Mouse (Mus musculus) ES-Bruce4 (cell line): Measurements from ENCODE around the gene Pitpnc1.

Source experiments
- CTCF ChIP-seq: IDR thresholded peaks from one replicate; pipeline ENCODE4 v1.8.1; 2011; ENCODE audit warnings: low read depth, low read length
- EP300 ChIP-seq: IDR thresholded peaks from 2 replicates; pipeline ENCODE4 v1.6.1; 2011; ENCODE audit warnings: low read depth, low read length; ENCODE audit not compliant: insufficient read depth
- POLR2A ChIP-seq: IDR thresholded peaks from one replicate; pipeline ENCODE4 v1.8.1; 2011; ENCODE audit warnings: low read length; ENCODE audit not compliant: insufficient read depth

- TF ChIP-seq CTCF (no peak), POLR2A (no peak), EP300 (peak; percentile 49; the same call in 1 of the 2 replicates)
Measured at GRCm38 (mm10) chr11:107463251-107463681, 7.2 kb downstream of the Pitpnc1 start.
